Mouse (Mus musculus): ENCODE data around the gene Thap11. TPM values are rescaled to one million over a fixed set of nuclear protein-coding genes. Genes with fewer than 3 reads are reported as not detected.

Gene Thap11
- polyA plus RNA-seq, 1 experiment from 2014 or later: 73.2 TPM

DNA sequence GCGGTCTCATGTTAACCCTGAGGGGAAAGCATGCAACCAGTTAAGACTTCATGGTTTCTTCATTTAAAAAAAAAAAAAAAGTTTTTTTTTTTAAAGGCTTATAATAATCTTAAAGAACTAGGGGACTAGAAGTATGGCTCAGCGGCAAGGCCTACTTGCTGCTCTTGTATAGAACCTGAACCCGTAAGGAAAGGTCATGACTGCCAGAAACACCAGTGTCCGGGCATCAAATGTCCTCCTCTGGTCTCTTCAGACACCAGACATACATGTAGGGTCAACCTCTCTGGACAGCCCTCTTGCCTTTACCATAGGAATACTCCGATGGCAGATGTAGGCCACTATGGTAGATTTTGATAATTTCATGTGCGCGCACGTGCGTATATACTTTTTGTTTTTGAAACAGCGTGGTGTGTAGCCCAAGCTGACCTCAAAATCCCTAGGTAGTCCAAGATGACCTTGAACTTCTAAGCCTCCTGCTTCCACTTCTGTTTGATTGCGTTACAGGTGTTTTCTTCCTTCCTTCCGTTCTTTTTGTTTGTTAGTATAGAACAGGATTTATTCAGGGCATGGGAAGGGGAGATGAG lies 2.7 kb upstream of the Thap11 start:
- 80% methylated on average over 12 of the region's 12 CpGs for WGBS
- peak overlapping the region; percentile 66 for H3K4me2 ChIP-seq (replicated peaks)
- H3K4me3 ChIP-seq (replicated peaks): peak overlapping the region; percentile 77
- H3K4me1 ChIP-seq: peaks cover 30% of the 10 kb centered on the region
- H3K9ac ChIP-seq: no peak overlapping the region
- H3K36me3 ChIP-seq: peaks cover 27% of the 10 kb centered on the region
- no peak for ATAC-seq (ENCODE audit: insufficient number of reproducible peaks, low FRiP score, low TSS enrichment, low read depth)
- no peaks in the 10 kb centered on the region for H3K9me3 ChIP-seq (replicated peaks)
- no peak overlapping the region for H3K27ac ChIP-seq (replicated peaks)
- H3K27me3 ChIP-seq: no peaks in the 10 kb centered on the region

DNA sequence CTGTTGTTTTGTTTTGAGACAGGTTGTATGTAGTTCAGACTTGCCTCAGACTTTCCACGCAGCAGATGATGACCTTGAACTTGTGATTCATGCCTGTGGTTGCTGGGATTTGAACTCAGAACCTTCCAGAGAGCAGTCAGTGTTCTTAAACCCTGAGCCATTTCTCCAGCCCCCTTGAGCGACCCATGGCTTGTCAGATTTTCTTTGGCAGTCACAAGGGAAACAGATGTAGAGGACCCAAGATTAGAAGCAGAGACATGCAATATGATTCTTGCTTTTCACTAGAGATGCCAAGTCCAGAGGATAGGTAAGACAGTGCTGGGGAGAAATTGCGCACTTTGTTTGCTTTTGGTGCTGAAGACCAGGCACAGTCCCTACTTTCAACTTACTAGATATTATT lies 1.8 kb upstream of the Thap11 start, which contains the start of gene Cenpt:
Gene Cenpt (minus strand): TSS at position 101 of the 400 bp plus-strand sequence.
- no peaks in the 10 kb centered on the region for H3K27me3 ChIP-seq
- no peak within 1 kb of the TSS for H3K4me2 ChIP-seq (replicated peaks)
- no peak within 1 kb of the TSS for H3K4me3 ChIP-seq (replicated peaks)
- H3K4me1 ChIP-seq: peaks cover 39% of the 10 kb centered on the region
- no peak within 1 kb of the TSS for H3K27ac ChIP-seq (replicated peaks)
- H3K9me3 ChIP-seq (replicated peaks): no peaks in the 10 kb centered on the region
- no peak for ATAC-seq (ENCODE audit: insufficient number of reproducible peaks, low FRiP score, low TSS enrichment, low read depth)
- H3K9ac ChIP-seq: no peak within 1 kb of the TSS
- peaks cover 20% of the 10 kb centered on the region for H3K36me3 ChIP-seq
- 93% methylated on average over 3 of the region's 3 CpGs for WGBS

- H3K9ac ChIP-seq: no peak overlapping the region
- peaks cover 50% of the 10 kb centered on the region for H3K4me1 ChIP-seq
- WGBS: 29% methylated on average over 8 of the region's 8 CpGs
- H3K9me3 ChIP-seq (replicated peaks): no peaks in the 10 kb centered on the region
- peak overlapping the region; percentile 92 for H3K4me2 ChIP-seq (replicated peaks)
- no peak for ATAC-seq (ENCODE audit: insufficient number of reproducible peaks, low FRiP score, low TSS enrichment, low read depth)
- 0 out of 2 replicates have a peak overlapping the region, but pooled peaks have one; percentile 40 for H3K27ac ChIP-seq (replicated peaks)
- H3K36me3 ChIP-seq: peaks cover 17% of the 10 kb centered on the region
- H3K4me3 ChIP-seq (replicated peaks): peak overlapping the region; percentile 71
- no peaks in the 10 kb centered on the region for H3K27me3 ChIP-seq
Observed at GRCm38 (mm10) chr8:105854303-105854702, 629 bp upstream of the Thap11 start.

GRCm38 (mm10) chr8:105855248-105856167 lies 576 bp downstream of the Thap11 start:
- H3K4me2 ChIP-seq (replicated peaks): peak overlapping the region; percentile 92
- peaks cover 11% of the 10 kb centered on the region; the same call in 1 of the 2 replicates for H3K36me3 ChIP-seq
- peak; percentile 15; the same call in 1 of the 2 replicates for ATAC-seq (ENCODE audit: insufficient number of reproducible peaks, low FRiP score, low TSS enrichment, low read depth)
- peak overlapping the region; percentile 92 for H3K27ac ChIP-seq (replicated peaks)
- peak overlapping the region; percentile 64 for H3K9ac ChIP-seq
- no peaks in the 10 kb centered on the region for H3K9me3 ChIP-seq (replicated peaks)
- WGBS: under 1% methylated on average over 71 of the region's 71 CpGs
- peaks cover 55% of the 10 kb centered on the region for H3K4me1 ChIP-seq
- no peaks in the 10 kb centered on the region for H3K27me3 ChIP-seq
- peak overlapping the region; percentile 71 for H3K4me3 ChIP-seq (replicated peaks)

DNA sequence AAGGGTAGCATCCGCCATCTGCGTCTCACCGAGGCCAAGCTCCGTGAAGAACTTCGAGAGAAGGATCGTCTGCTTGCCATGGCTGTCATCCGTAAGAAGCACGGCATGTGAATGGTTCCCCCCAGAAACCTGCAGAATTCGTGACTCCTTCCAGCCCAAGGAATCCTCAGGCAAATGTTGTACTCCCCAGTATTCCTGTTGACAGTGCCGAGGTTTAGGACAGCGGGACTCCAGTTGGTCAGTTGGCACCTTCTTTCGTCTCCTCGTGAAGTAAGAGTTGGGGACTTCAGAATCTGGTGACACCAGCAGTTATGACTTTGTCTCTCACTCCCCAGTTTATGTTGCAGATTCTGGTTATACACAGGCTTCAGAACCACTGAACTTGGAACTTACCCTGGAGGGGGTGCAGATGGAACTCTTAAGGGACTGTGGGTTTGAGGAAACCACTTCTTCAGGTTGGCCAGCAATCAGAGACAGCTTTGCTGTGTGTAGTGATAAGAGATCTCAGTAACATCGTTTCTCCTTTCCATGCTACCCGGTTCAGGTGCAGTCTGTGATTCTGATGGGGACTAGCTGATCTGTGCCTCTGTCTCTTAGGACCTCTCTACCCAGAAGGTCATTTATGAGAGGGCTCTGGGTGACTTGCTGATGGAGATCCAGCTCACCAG lies 1.4 kb downstream of the Thap11 start:
- WGBS: 20% methylated on average over 15 of the region's 15 CpGs
- peak overlapping the region; percentile 92 for H3K27ac ChIP-seq (replicated peaks)
- H3K4me1 ChIP-seq: peaks cover 53% of the 10 kb centered on the region
- peak overlapping the region; percentile 64 for H3K9ac ChIP-seq
- no peaks in the 10 kb centered on the region for H3K27me3 ChIP-seq
- peak overlapping the region; percentile 71 for H3K4me3 ChIP-seq (replicated peaks)
- peak overlapping the region; percentile 92 for H3K4me2 ChIP-seq (replicated peaks)
- no peak for ATAC-seq (ENCODE audit: insufficient number of reproducible peaks, low FRiP score, low TSS enrichment, low read depth)
- H3K9me3 ChIP-seq (replicated peaks): no peaks in the 10 kb centered on the region
- H3K36me3 ChIP-seq: peaks cover 11% of the 10 kb centered on the region; the same call in 1 of the 2 replicates

DNA sequence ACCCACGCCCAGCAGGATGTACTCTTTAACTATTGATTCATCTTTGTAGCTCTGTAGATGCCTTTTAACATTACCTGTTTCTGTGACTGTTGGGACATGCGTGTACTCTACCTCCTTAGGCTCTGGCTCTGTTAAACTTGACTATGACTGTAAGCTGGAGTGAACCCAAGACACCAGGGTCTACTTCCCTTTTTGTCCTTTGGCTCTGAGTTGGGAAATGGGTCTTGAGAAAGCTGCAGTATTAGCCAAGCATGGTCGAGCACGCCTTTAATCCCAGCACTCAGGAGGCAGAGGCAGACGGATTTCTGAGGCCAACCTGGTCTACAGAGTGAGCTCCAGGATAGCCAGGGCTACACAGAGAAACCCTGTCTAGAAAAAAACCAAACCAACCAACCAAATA lies 3.6 kb downstream of the Thap11 start:
- WGBS: 82% methylated on average over 5 of the region's 5 CpGs
- H3K27me3 ChIP-seq: no peaks in the 10 kb centered on the region
- peak overlapping the region; percentile 94; the same call in 1 of the 2 replicates for H3K27ac ChIP-seq (replicated peaks)
- no peak overlapping the region for H3K9ac ChIP-seq
- no peaks in the 10 kb centered on the region for H3K9me3 ChIP-seq (replicated peaks)
- H3K36me3 ChIP-seq: peaks cover 14% of the 10 kb centered on the region
- no peak overlapping the region for H3K4me3 ChIP-seq (replicated peaks)
- no peak overlapping the region for H3K4me2 ChIP-seq (replicated peaks)
- peaks cover 61% of the 10 kb centered on the region for H3K4me1 ChIP-seq
- ATAC-seq (ENCODE audit: insufficient number of reproducible peaks, low FRiP score, low TSS enrichment, low read depth): no peak

DNA sequence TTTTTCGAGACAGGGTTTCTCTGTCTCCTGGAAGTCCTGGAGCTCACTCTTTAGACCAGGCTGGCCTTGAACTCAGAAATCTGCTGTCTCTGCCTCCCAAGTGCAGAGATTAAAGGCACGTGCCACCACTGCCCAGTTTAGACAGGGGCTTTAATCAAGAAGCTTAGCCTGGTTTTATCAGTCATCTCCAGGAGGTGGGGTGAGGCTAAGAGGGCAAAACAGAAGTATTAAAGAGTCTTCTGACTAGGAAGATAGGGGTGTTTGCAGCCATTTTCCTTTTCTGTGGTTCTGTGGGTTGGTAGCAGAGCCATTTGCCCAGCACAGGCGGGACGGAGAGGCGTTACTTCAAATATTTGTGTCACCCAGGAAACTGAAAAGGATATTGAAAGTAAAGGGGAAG lies 4.4 kb downstream of the Thap11 start:
- no peaks in the 10 kb centered on the region for H3K27me3 ChIP-seq
- peaks cover 65% of the 10 kb centered on the region for H3K4me1 ChIP-seq
- peak overlapping the region; percentile 99 for H3K4me3 ChIP-seq (replicated peaks)
- ATAC-seq (ENCODE audit: insufficient number of reproducible peaks, low FRiP score, low TSS enrichment, low read depth): no peak
- peak overlapping the region; percentile 75; the same call in 1 of the 2 replicates for H3K4me2 ChIP-seq (replicated peaks)
- H3K27ac ChIP-seq (replicated peaks): peak overlapping the region; percentile 94
- H3K9ac ChIP-seq: no peak overlapping the region
- 68% methylated on average over 5 of the region's 5 CpGs for WGBS
- H3K36me3 ChIP-seq: peaks cover 15% of the 10 kb centered on the region
- H3K9me3 ChIP-seq (replicated peaks): no peaks in the 10 kb centered on the region

- Histone ChIP-seq H3K27me3 (no peaks in the 10 kb centered on the region), H3K4me2 (replicated peaks) (peak within 1 kb of the TSS; percentile 75), H3K9me3 (replicated peaks) (no peaks in the 10 kb centered on the region), H3K27ac (replicated peaks) (peak within 1 kb of the TSS; percentile 94), H3K9ac (peak within 1 kb of the TSS; percentile 77), H3K4me1 (peaks cover 62% of the 10 kb centered on the region), H3K4me3 (replicated peaks) (peak within 1 kb of the TSS; percentile 99), H3K36me3 (peaks cover 22% of the 10 kb centered on the region)
- peak; percentile 98 for ATAC-seq (ENCODE audit: insufficient number of reproducible peaks, low FRiP score, low TSS enrichment, low read depth)
- WGBS: under 1% methylated on average over 58 of the region's 59 CpGs
Observed at GRCm38 (mm10) chr8:105860143-105860981, 5.4 kb downstream of the Thap11 start, which contains the start of gene Nutf2. Gene Nutf2 (plus strand): TSS chr8:105860580.

DNA sequence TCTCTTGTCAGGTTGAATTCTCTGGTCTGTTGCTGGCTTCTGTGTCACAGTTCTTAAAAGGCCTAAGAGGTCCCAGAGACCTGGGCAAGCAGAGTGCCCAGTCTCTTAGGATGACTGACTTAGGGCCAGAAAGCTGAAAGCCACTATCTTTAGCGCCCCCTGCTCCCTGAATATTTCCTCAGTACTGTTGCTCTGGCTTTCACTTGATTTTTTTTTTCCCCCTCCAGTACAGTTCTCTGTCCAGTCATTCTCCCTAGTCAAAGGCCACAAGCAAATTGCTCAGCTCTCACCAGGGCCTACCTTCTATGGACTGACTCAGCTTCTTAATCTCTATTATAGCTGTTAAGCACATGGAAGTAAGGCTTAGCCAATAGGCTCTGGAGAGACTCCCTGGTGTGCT lies 7.0 kb downstream of the Thap11 start:
- peaks cover 51% of the 10 kb centered on the region for H3K4me1 ChIP-seq
- no peaks in the 10 kb centered on the region for H3K27me3 ChIP-seq
- peak overlapping the region; percentile 99 for H3K4me3 ChIP-seq (replicated peaks)
- ATAC-seq (ENCODE audit: insufficient number of reproducible peaks, low FRiP score, low TSS enrichment, low read depth): no peak
- H3K9ac ChIP-seq: peak overlapping the region; percentile 77; the same call in 1 of the 2 replicates
- H3K36me3 ChIP-seq: peaks cover 34% of the 10 kb centered on the region
- H3K4me2 ChIP-seq (replicated peaks): peak overlapping the region; percentile 75
- 3% methylated on average over 1 of the region's 1 CpGs for WGBS
- no peak overlapping the region for H3K27ac ChIP-seq (replicated peaks)
- no peaks in the 10 kb centered on the region for H3K9me3 ChIP-seq (replicated peaks)

DNA sequence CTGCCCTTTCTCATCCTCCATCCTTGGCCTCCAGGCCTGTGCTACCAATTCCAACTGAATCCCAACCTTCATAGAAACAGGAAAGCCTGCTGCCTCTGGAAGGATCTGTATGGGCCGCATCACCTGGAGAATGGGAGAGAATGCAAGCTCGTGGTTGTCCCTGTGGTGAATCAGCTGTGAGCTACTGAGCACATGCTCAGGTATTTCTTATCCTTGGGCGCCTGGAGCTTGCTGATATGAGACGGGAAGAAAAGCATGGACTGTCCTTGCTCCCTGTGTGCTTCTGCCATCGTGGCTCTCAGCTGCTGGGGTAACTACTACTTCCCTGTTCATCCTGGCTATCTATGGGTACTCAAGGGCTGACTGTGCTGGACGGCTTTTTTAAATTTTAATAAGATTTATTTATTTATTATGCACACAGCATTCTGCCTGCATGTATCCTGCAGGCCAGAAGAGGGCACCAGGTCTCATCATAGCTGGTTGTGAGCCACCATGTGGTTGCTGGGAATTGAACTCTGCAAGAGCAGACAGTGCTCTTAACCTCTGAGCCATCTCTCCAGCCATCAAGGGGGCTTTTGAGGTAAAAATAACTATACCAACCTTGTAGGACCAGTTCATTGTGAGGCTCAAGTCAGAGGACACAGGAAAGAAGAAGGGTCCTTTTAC lies 11.6 kb downstream of the Thap11 start:
- Histone ChIP-seq H3K9me3 (replicated peaks) (no peaks in the 10 kb centered on the region), H3K27me3 (no peaks in the 10 kb centered on the region), H3K4me3 (replicated peaks) (no peak overlapping the region), H3K36me3 (peaks cover 62% of the 10 kb centered on the region), H3K9ac (no peak overlapping the region), H3K27ac (replicated peaks) (no peak overlapping the region), H3K4me2 (replicated peaks) (no peak overlapping the region), H3K4me1 (peaks cover 16% of the 10 kb centered on the region)
- 81% methylated on average over 6 of the region's 6 CpGs for WGBS
- no peak for ATAC-seq (ENCODE audit: insufficient number of reproducible peaks, low FRiP score, low TSS enrichment, low read depth)
